Mouse (Mus musculus): Measurements from ENCODE around the gene Grik4.

DNA sequence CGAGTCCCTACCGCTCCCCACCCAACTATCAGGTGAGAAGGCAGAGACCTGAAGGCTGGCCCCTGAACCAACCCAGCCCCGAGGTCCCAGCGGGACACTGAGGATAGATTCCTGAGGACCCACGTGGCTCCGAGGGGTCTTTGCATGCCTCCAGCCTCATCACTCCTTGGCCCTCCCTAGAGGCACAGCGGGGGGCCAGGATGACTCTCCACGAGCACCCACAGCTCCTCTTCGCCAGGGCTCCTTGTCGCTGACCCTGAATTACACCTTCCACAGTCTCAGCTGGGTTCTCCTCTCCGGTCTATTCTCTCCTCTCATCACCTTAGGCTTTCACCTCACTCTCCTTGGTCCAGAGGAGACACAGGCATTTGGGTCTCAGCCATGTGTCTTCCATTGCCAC lies 59.2 kb downstream of the Grik4 start:
- TF ChIP-seq POLR2A (IDR thresholded peaks at IDR 0.05; ENCODE audit: low read depth, low read length) (no peak), RAD21 (IDR thresholded peaks at IDR 0.05; ENCODE audit: low read depth, low read length) (no peak), ELF1 (IDR thresholded peaks at IDR 0.05; ENCODE audit: low read depth, low read length) (no peak), EP300 (IDR thresholded peaks at IDR 0.05; ENCODE audit: low read length) (no peak), BHLHE40 (IDR thresholded peaks at IDR 0.05; ENCODE audit: low read depth, low read length) (no peak), CTCF (conservative IDR thresholded peaks at IDR 0.05 in 1 of 2, IDR thresholded peaks at IDR 0.05 in 1 of 2; ENCODE audit: low read depth in 2 of 2, low read length in 2 of 2) (no peak), NRF1 (IDR thresholded peaks at IDR 0.05; ENCODE audit: low read depth, low read length) (no peak), ZC3H11A (IDR thresholded peaks at IDR 0.05; ENCODE audit: low read depth, low read length) (no peak), HCFC1 (IDR thresholded peaks at IDR 0.05; ENCODE audit: low read depth, low read length) (no peak)

Data from CH12.LX (cell line).